Mouse (Mus musculus): Measurements from ENCODE around the gene Ptgr1.

Gene Ptgr1

DNA sequence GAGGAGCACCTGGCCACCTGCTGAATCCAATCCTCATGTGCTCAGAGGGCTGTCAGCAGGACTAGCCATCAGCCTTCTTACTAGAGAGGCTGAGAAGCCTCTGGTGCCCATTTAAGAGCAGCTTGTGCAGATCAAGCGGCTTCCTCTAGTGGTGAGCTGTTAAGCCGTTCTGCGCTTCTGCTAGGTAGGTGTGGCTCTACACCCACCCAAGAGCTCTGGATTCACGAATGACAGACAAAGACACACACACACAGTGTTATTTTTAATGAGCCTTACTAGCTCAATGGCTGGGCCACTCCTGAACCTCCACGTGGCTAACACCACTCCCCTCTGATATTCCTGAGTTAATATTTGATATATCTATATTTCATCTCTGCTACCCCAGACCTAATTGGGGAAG lies 61.3 kb downstream of the Ptgr1 start:
- no peak for DNase-seq

DNA sequence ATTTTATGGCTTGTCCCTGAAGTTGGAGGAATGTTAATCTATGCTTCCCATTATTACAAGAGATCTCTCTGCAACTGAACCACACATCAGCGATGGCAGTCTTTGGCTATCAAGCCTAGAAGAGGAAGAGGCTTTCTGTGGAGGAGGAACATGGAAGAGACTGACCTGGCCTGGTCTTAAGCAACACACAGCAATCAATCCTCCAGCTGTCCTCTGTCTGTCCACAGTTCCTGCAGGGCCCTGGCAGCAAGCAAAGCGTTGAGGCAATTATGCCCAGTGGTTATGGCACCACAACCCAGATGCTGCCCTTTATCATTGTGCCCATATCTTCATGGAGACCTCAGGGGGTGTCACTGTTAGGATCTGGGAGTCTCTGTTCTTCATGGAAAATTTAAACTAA lies 63.0 kb downstream of the Ptgr1 start:
- no peak for DNase-seq

All from cerebellum, adult 11-12 months (tissue).